Mouse (Mus musculus) left cerebral cortex, postnatal 36 days (tissue): ENCODE measurements around the gene March10. TPM values are rescaled to one million over a fixed set of nuclear protein-coding genes. Genes with fewer than 3 reads are reported as not detected.

Source experiments
- DNase-seq, 2 experiments: peaks; one replicate each; pipeline ENCODE4 v3.0.0; 2021 to 2022; ENCODE audit warnings: low spot score in 2 of 2, mixed read lengths in 1 of 2
- intact Hi-C: fragments of 180-260 bp; cut with DNase I; formaldehyde crosslinking; loops from one replicate; pipeline ENCODE4 v1.15.1; 2025
- total RNA-seq, 2 experiments: library from RNA; stranded (reverse); gene quantifications; 2 replicates each; pipeline ENCODE4 v1.2.3; 2021

March10 gene
- total RNA-seq, 2 experiments from 2014 or later = 1.8 to 2.3 TPM

- intact Hi-C loops = loop anchor here (1.0 to 5.0 kb wide), 3 partner anchors 36 to 168 kb away; partner anchors contain the start of gene Tanc2
- DNase-seq = peak; percentile 76 to 83
Measured at GRCm38 (mm10) chr11:105420671-105421450, 35.7 kb downstream of the March10 start.

GRCm38 (mm10) chr11:105419946-105420345 lies 36.6 kb downstream of the March10 start:
- intact Hi-C loops = loop anchor here (1.0 to 5.0 kb wide), 3 partner anchors 35 to 169 kb away; partner anchors contain the start of gene Tanc2
- DNase-seq = peak; percentile 17 to 29

- intact Hi-C loops = no loop called here
- DNase-seq = no peak
Measured at GRCm38 (mm10) chr11:105414009-105414408, 42.5 kb downstream of the March10 start.

- intact Hi-C loops = no loop called here
- DNase-seq = no peak
Measured at GRCm38 (mm10) chr11:105409408-105409807, 47.1 kb downstream of the March10 start.

- intact Hi-C loops = no loop called here
- no peak for DNase-seq
Measured at GRCm38 (mm10) chr11:105407846-105408441, 48.6 kb downstream of the March10 start.

- no peak for DNase-seq
- intact Hi-C loops = no loop called here
Measured at GRCm38 (mm10) chr11:105402355-105402754, 54.2 kb downstream of the March10 start.

GRCm38 (mm10) chr11:105390290-105390689 lies 66.2 kb downstream of the March10 start:
- DNase-seq = peak in 1 of 2 experiments; percentile 19

GRCm38 (mm10) chr11:105388636-105389035 lies 67.9 kb downstream of the March10 start:
- DNase-seq = peak in 1 of 2 experiments; percentile 33
- intact Hi-C loops = no loop called here

More at GRCm38 (mm10) chr11:105390290-105390689, 66.2 kb downstream of the March10 start:
- intact Hi-C loops = no loop called here

GRCm38 (mm10) chr11:105385266-105385665 lies 71.3 kb downstream of the March10 start:
- intact Hi-C loops = loop anchor here (1.0 kb wide), 1 partner anchor 35 kb away; no protein-coding TSS in a partner anchor
- peak; percentile 54 to 75 for DNase-seq

GRCm38 (mm10) chr11:105375821-105376235 lies 80.7 kb downstream of the March10 start:
- intact Hi-C loops = no loop called here
- no peak for DNase-seq

GRCm38 (mm10) chr11:105374526-105375175 lies 81.9 kb downstream of the March10 start:
- DNase-seq = no peak
- intact Hi-C loops = no loop called here

GRCm38 (mm10) chr11:105373881-105374280 lies 82.7 kb downstream of the March10 start:
- DNase-seq = no peak
- intact Hi-C loops = no loop called here

- DNase-seq = no peak
- intact Hi-C loops = no loop called here
Measured at GRCm38 (mm10) chr11:105371818-105372217, 84.7 kb downstream of the March10 start.

GRCm38 (mm10) chr11:105369526-105370386 lies 86.8 kb downstream of the March10 start:
- no peak for DNase-seq
- intact Hi-C loops = no loop called here

GRCm38 (mm10) chr11:105368833-105369232 lies 87.7 kb downstream of the March10 start:
- no peak for DNase-seq
- intact Hi-C loops = no loop called here

- DNase-seq = no peak
- intact Hi-C loops = no loop called here
Measured at GRCm38 (mm10) chr11:105367163-105367562, 89.4 kb downstream of the March10 start.

GRCm38 (mm10) chr11:105366051-105366450 lies 90.5 kb downstream of the March10 start:
- intact Hi-C loops = no loop called here
- no peak for DNase-seq

GRCm38 (mm10) chr11:105365611-105366010 lies 90.9 kb downstream of the March10 start:
- no peak for DNase-seq
- intact Hi-C loops = no loop called here

GRCm38 (mm10) chr11:105364386-105365065 lies 92.0 kb downstream of the March10 start:
- peak; percentile 34 to 48 for DNase-seq
- intact Hi-C loops = no loop called here
